Mouse (Mus musculus): ENCODE measurements around the gene Rhbdf1. TPM values are rescaled to one million over a fixed set of nuclear protein-coding genes. Genes with fewer than 3 reads are reported as not detected.
A peak's percentile ranks its signal among the peaks of the same experiment; 100 is the strongest.

The Rhbdf1 gene
- polyA plus RNA-seq, 3 experiments from 2014 or later: 0.70 TPM; not detected in 2

- ATAC-seq: peak; percentile 88
Observed at GRCm38 (mm10) chr11:32238093-32238860, 16.2 kb upstream of the Rhbdf1 start.

DNA sequence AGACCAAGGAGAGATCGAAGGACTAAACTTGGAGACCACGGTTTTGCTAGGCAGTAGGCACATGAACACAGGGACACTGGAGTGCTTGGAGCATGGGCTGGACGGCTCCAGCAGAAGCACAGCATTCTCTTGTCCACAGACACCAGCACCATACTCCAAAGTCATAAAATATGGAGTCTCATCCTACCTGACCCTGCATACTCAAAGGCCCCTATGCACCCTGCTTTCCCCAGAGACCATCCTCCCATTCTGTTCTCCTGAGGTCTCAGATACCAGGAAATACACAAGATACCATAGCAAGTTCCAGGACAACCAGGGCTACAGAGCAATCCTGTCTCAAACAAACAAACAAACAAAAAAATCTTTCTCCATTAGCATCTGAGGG is 15.3 kb upstream of the Rhbdf1 start:
- ATAC-seq: no peak

DNA sequence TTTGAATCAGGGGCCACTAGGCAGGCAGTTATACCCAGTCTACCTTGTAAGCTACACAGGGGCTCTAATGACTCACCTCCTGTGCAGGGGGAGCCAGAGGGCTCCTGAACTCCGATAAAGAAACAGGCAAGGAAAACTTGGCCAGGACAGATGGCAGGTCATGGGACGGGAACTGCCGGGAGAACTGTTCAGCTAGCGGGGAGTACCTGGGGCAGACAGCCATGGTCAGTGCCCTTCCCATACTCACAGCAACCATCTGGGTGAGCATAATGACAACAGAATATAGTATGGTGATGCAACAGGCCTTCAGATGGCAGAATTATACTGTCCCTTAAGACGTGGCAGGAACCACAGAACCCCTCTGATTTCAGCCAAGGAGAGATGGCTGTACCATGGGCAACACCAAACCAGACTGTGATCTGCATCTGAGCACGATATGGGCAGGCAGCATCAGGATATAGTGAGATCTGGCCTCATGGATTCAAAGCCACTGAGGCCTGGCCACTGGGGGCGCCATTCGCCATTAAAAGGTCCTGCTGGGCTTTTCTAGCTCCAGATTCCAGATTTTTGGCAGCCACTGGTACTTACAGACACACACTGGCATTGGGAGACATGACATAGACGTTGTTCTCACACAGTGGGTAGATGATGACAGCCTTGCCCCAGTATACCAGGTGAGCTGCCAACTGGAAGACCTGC is 14.8 kb upstream of the Rhbdf1 start:
- ATAC-seq: no peak

- no peak for ATAC-seq
Observed at GRCm38 (mm10) chr11:32236132-32236531, 14.0 kb upstream of the Rhbdf1 start.

DNA sequence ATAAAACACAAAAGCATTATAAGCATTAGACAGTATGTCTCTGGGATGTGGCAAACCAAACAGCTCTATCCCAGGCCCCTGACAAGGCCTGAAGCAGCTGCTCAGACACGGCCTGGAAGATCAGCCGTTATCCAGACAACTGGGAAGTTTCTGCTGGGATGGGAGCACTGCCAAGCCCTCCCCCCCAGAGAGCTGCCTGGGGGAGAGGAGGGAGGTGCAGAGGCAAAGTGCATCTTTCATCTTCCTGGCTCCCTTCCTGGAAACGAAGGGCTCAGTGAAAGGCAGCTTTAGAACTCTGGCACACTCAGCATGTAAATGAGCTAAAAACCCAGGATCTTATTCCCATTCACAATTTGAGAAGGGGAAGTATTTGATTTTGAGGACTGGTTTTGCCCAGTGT is 13.5 kb upstream of the Rhbdf1 start:
- no peak for ATAC-seq

DNA sequence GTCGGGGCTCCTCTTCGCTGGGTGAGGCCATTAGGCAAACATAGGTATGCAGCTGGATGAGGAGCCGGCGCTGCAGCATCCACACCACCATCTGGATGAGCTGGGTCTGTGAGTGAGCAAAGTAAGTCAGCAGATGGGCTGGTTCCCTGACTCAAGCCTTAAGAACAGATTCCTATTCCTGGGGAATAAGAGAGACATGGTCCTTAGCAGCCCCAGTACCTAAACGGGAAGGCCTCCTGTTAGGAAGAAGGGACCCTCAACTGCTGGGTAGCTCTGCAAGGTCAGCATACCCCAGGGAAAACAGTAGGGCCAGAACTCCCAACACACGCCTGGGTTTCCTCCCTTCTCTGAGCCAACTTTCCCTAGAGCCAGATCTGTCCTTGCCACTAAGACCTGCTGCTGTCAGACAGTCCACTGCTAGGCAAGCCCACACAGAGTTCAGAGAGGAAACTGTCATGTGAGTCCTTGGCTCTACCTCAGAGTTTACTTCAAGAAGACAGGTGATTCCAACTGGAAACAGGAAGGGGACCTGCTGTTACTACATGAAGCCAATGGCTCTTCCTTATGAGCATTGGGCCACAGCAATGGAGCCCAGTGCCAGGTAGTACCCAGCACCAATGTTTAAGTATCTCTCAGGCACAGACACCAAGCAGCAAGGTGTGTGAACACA is 12.9 kb upstream of the Rhbdf1 start:
- ATAC-seq: no peak

- ATAC-seq: no peak
Observed at GRCm38 (mm10) chr11:32233895-32234294, 11.8 kb upstream of the Rhbdf1 start.

- ATAC-seq: no peak
Observed at GRCm38 (mm10) chr11:32232848-32233247, 10.7 kb upstream of the Rhbdf1 start.

DNA sequence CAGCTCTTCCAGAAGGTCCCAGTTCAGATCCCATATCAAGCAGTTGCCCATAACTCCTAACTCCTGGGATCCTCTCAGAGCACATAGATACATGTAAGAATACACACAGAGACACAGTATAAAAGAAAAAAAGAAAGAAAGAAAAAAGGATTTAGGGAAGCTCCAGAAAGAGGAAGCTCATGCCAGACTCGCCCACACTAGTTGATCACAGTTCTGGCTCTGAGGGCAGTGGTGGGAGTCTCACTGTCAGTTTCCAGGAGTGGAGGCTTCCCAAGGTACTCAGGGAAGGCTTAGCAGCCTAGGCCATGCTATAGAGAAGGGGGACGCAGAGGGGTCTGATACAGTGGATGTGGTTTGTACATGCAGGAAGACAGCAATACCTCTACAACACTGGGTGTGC is 9.0 kb upstream of the Rhbdf1 start:
- ATAC-seq: no peak

GRCm38 (mm10) chr11:32230220-32230619 is 8.1 kb upstream of the Rhbdf1 start:
- no peak for ATAC-seq

- ATAC-seq: no peak
Observed at GRCm38 (mm10) chr11:32228292-32228845, 6.3 kb upstream of the Rhbdf1 start.

DNA sequence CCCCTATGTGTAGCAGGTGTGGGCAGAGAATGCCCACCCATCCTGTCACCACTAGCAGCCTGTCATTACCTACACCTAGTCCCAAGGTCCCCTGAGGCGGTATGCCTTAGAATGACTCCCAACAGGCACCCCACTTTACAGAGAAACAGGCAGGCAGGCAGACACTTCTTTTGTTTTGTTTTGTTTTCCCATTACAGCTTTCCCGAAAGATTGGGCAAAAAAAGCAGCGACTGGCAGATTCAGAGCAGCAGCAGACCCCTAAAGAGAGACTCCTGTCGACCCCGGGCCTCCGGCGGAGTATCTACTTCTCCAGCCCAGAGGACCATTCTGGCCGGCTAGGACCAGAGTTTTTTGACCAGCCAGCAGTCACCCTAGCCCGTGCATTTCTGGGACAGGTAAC is 5.5 kb upstream of the Rhbdf1 start:
- no peak for ATAC-seq

GRCm38 (mm10) chr11:32227041-32227440 is 4.9 kb upstream of the Rhbdf1 start:
- ATAC-seq: no peak

- peak; percentile 89 for ATAC-seq
Observed at GRCm38 (mm10) chr11:32226124-32226871, 4.2 kb upstream of the Rhbdf1 start, which contains the start of gene Mpg. TSS of gene Mpg (plus strand) at chr11:32226505.

DNA sequence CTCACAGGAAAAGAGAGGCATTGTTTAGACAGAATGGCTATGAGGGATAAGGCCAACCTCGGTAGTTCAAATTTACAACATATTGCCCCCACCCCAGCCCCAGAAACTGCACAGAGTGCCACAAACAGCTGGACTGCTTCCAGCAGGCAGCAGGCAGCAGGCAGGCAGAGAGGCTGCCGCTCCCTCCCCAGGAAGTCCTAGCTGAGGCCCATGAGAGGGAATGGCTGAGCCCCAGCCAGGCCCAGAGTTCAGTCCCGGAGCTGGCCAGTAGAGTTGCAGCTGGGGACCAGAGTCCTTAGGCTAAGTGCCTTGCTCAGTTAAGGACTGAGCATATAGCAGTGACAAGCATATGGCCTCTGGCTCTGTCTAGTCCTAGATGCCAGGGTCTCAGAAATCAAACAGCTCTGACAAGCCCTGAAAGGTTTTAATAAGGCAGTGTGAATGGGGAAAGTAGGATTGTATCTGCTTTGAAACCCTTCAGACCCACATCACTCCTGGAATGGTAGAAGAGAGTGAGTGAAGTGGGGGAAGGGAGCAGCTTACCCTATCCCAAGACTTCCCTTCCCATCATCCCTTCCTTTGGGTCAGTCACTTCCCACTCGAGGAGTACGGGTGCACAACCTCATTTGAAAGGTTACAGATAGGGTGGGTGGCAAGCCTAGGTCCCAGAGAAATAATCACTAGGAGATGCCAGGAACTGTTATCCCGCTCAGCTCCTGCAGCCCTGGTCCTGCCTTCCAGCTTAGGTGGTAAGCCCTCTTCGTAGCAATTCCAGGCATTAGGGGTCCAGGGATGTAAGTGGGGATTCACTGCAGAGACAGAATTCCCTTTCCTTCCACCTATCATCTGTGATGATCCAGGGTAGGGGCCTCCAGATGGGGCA is 3.4 kb upstream of the Rhbdf1 start:
- no peak for ATAC-seq

- ATAC-seq: no peak
Observed at GRCm38 (mm10) chr11:32224468-32225139, 2.5 kb upstream of the Rhbdf1 start.

DNA sequence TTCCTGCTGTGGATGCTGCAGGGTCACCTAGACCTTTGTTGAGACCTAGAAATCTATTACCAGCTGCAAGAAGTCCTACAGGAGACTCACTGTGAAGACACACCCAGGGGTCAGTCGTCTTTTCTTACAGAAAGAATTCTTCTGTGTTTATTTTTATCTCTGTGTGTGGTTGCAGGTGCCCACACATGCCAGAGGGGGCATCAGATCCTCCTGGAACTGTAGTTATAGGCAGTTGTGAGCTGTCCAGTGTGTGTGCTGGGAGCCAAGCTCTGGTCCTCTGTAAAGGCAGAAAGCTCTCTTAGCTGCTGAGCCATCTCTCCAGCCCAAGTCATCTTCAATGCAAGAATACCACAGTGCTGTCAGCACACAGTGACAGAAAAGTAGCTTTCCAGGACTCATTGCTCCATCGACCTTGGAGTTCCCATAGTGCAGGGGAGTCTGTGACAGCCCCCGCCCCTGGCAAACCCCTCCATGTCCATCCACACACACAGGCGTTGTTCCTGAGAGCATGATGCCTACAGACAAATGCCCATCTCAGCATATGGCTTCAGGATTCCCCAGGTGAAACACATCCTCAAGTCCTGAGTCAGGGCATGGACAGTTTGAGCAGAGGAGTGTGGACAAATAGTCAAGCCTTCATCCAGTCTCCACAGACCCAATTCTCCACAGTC is 1.3 kb upstream of the Rhbdf1 start:
- ATAC-seq: no peak

- peak; percentile 20 for ATAC-seq
Observed at GRCm38 (mm10) chr11:32222570-32223194, 582 bp upstream of the Rhbdf1 start.

DNA sequence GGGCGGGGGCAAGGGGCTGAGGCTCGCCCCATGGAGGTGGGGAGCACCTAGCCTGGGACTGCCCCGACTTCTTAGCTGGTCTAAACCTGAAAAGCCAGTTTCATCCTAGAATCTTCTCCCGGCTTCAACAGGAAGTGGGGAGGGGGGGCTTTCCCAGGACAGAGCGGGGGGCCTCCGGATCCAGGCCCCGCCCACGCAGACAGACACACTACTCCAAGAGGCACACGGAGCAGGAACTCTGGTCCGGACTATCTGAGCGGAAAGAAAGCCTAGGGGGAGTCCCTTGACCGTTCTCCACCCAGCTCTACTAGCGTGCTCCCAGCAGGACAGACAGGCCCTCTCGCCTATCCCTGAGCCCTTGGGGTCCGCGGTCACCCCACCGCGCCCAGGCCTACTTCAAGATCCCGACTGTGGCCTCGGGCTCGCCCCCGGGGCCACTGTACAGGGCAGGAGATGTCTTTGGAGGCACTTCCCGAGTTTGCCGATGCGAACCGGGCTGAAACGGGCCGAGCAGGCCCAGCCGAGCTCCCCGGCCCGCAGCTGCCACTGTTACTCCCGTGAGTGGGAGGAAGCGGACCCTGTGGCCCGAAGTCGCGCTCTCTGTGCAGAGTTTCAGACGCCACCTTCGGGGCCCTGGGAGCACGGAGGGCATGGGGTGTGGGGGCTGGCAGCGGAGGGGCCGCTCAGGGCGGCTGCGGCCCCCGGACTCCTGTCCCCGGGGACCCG is 712 bp downstream of the Rhbdf1 start:
- no peak for ATAC-seq
